Mouse (Mus musculus) olfactory bulb, adult 2 months (tissue): ENCODE data around the gene Rasa2.

Experiments used
- CTCF ChIP-seq: fragments of 200-500 bp; IDR thresholded peaks from 2 replicates; pipeline ENCODE4 v1.5.1; 2012; ENCODE audit warnings: low read depth, mild to moderate bottlenecking, low read length, moderate library complexity; ENCODE audit not compliant: insufficient read depth
- POLR2A ChIP-seq: fragments of 200-500 bp; IDR thresholded peaks from 2 replicates; pipeline ENCODE4 v1.6.1; 2012; ENCODE audit warnings: mild to moderate bottlenecking, low read depth, low read length, moderate library complexity; ENCODE audit not compliant: insufficient read depth

GRCm38 (mm10) chr9:96660510-96661244 is 29.3 kb upstream of the Rasa2 start:
- TF ChIP-seq CTCF = no peak
- TF ChIP-seq POLR2A = no peak
